Mouse (Mus musculus): ENCODE data around the gene Gm5737. TPM values are rescaled to one million over a fixed set of nuclear protein-coding genes. Genes with fewer than 3 reads are reported as not detected.

Gene Gm5737
- polyA plus RNA-seq, 1 experiment from 2014 or later, result not detected

DNA sequence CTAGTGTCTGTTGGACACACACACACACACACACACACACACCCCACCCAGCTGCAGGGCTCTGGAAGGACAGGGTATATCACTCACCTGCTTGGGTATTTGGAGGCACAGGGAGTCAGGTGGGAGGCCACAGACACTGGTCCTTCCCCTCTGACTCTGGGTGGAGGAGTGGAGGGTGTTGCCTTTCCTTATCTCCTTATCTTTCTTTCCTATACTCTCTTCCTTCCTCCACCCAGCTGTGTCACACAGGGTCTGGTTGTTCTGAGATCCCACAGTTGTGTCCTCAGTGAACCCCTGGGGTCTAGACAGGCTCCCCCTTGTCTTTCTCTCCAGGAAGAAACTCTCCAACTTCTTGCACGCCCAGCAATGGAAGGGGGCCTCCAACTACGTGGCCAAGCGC lies 67.8 kb downstream of the Gm5737 start:
- Histone ChIP-seq H3K27ac (no peak overlapping the region), H3K4me2 (no peak overlapping the region), H3K4me1 (replicated peaks) (peaks cover 7% of the 10 kb centered on the region), H3K4me3 (no peak overlapping the region), H3K9me3 (replicated peaks) (no peaks in the 10 kb centered on the region), H3K9ac (no peak overlapping the region), H3K36me3 (peaks cover 21% of the 10 kb centered on the region), H3K27me3 (no peaks in the 10 kb centered on the region)
- no peak for ATAC-seq (replicated peaks; ENCODE audit: insufficient number of reproducible peaks, insufficient read depth, low FRiP score, low read depth)
- 84% methylated on average over 3 of the region's 3 CpGs for WGBS

DNA sequence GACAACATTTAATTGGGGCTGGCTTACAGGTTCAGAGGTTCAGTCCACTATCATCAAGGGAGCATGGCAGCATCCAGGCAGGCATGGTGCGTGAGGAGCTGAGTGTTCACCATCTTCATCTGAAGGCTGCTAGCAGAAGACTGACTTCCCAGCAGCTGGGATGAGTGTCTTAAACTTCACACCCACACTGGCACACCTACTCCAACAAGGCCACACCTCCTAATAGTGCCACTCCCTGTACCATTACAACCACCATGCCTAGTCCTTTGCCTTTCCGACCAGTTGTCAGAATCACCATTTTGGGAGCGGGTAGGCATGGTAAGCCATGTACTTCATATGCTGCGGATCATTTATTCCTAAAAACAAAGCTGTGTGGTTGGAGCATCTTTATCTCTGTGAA lies 68.6 kb downstream of the Gm5737 start:
- Histone ChIP-seq H3K4me2 (no peak overlapping the region), H3K36me3 (peaks cover 26% of the 10 kb centered on the region), H3K4me1 (replicated peaks) (no peaks in the 10 kb centered on the region), H3K9ac (no peak overlapping the region), H3K9me3 (replicated peaks) (no peaks in the 10 kb centered on the region), H3K27me3 (no peaks in the 10 kb centered on the region), H3K4me3 (no peak overlapping the region), H3K27ac (no peak overlapping the region)
- WGBS, result 95% methylated on average over 4 of the region's 4 CpGs
- no peak for ATAC-seq (replicated peaks; ENCODE audit: insufficient number of reproducible peaks, insufficient read depth, low FRiP score, low read depth)

Other genes starting within 250 kb of the Gm5737 start
- 388 and 489 TPM in 2 replicates for gene Uqcrc2, start 177.2 kb upstream of the Gm5737 start, polyA plus RNA-seq (2015; fragmentation: Nextera tagmentation; extraction: Ambion mirVana)
- gene Pdzd9, start 142.0 kb upstream of the Gm5737 start, polyA plus RNA-seq (2015; fragmentation: Nextera tagmentation; extraction: Ambion mirVana), result 0.34 and 0.45 TPM in 2 replicates
- 11.4 and 13.0 TPM in 2 replicates for gene Mosmo, start 134.7 kb upstream of the Gm5737 start, polyA plus RNA-seq (2015; fragmentation: Nextera tagmentation; extraction: Ambion mirVana)
- gene Vwa3a, start 73.0 kb upstream of the Gm5737 start, polyA plus RNA-seq (2015; fragmentation: Nextera tagmentation; extraction: Ambion mirVana), result 1.1 TPM in 2 replicates
- gene Eef2k, start 30.5 kb downstream of the Gm5737 start, polyA plus RNA-seq (2015; fragmentation: Nextera tagmentation; extraction: Ambion mirVana), result 31.5 and 42.8 TPM in 2 replicates
- 17.5 and 22.9 TPM in 2 replicates for gene Polr3e, start 105.4 kb downstream of the Gm5737 start, polyA plus RNA-seq (2015; fragmentation: Nextera tagmentation; extraction: Ambion mirVana)
- gene Cdr2, start 169.9 kb downstream of the Gm5737 start, polyA plus RNA-seq (2015; fragmentation: Nextera tagmentation; extraction: Ambion mirVana), result 13.2 and 14.8 TPM in 2 replicates
- gene Mfsd13b, start 170.1 kb downstream of the Gm5737 start, polyA plus RNA-seq (2015; fragmentation: Nextera tagmentation; extraction: Ambion mirVana), result 0.09 TPM in 1 of 2 replicates, not detected in the other
- gene Mettl9, start 222.1 kb downstream of the Gm5737 start, polyA plus RNA-seq (2015; fragmentation: Nextera tagmentation; extraction: Ambion mirVana), result 87.4 and 92.5 TPM in 2 replicates

Data from heart, embryonic 15.5 days (tissue).